Mouse (Mus musculus): Measurements from ENCODE around the gene Ifitm3. TPM values are rescaled to one million over a fixed set of nuclear protein-coding genes. Genes with fewer than 3 reads are reported as not detected.
"Not testable (repeated sequence)": the region's sequence is repeated elsewhere in the genome, so short reads cannot be mapped to it uniquely, and the experiment has no call there.

Gene Ifitm3
- total RNA-seq, 2 experiments from 2014 or later = 44.9 to 54.0 TPM

DNA sequence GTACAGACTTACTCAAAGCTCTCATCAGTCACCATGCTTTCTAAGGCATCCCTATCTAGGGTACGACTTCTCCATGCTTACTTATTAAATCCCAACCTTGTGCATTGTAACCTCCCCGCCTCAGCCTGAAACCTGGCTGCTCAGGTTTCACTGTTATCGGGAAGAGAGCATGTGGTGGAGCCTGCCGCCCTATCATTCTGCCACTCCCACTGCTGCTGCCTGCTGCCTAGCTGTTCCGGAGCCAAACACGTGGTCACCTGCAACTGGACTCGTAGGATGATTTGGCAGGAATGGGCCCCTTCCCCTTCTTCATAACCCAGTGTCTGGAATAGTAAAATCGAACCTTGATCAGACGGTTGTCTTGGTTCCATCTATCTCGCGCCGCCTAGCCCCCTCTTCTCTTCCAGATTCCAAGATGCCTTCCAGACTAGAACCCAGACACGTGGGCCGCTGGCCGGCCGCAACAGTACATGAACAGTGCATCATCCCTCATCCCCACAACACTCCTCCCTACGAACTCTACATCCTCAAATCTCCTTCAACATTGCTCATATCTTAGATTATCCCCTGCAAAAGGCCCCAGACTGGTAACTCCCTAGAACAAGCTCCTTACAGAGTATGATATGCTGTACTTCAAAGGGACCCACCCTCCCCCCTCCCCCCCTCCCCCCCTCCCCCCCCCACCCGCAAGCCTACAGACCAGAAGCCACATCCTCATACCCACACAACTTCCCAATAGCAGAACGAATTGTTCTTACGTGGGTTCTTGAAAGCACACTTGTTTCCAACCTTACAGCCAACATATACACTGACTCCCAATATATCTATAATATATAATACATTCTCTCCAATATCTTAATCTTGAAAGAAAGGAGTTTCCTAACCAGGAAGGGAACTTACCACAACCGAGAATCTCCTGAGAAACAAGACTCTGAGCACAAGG is 27.8 kb upstream of the Ifitm3 start:
- intact Hi-C loops (cut with DNase I; ENCODE audit: low total_unique reads) = no loop called here
- no peak for DNase-seq

DNA sequence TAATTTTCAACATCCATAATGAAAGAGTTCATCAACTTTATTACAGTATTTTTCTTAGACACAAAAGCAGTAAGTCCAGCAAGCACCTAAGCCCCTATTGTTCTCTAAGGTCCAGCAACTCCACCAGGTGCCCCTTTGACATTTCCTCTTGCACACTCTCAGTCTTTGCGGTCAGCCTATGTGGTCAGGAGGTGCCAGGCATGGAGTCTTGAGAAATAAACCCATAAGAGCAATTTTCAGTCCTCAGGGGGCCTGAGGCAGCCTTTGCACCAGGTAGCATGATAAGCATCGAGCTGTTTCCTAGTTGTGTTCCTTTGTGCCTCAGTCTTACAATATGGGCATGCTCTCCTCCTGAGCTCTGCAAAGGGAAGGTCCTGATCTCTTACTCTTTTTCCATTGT is 26.1 kb upstream of the Ifitm3 start:
- DNase-seq; intact Hi-C loops (cut with DNase I; ENCODE audit: low total_unique reads): not testable (repeated sequence)

DNA sequence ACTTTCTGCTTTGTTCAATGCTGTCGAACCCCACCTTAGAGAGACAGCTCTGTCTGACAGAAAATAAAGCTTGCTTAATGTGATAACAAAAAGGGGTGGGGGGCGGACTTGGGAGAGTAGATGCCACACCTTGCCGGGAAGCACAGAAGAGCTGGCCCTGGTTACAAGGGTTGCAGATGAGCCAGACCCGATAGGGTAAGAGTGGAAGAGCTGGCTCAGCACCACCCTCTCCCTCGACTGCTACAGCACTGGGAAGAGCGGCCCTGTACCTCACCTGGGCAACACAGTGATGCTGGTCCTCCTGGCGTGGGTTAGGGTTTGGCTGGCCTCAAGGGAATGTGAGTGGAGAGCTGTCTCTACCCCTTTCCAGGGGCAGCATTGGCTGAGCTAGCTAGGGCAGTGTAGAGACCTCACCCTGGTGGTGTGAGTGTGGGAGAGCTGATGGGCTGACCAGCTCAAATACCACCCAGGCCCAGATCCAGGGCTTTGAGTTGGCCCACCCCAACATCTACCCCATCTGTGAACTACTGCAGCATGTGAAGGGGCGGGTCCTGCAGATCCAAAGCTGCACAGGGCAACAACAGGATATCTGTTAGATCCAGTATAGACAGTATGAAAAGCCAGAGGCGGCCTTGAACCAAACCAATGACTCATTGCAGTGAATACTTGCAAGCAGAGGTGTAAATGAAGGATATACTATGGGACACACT is 22.0 kb upstream of the Ifitm3 start:
- DNase-seq = no peak
- intact Hi-C loops (cut with DNase I; ENCODE audit: low total_unique reads) = no loop called here

DNA sequence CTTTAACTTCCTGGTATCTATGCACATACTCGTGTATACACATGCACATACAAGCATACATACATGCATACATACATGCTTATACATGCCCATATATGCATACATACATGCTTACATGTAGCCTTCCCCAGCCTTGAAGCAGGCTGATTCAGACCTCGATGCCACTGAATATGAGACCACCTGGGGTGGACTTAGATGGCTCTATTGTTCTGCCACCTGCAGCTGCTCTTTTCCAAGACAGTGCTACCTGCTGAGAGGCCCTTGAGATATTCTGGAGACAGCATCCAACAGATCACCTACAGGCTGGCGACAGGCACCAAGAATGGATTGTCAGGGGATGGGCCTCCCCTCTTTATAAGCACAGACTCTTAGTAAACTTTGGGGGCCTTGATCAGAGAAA is 19.8 kb upstream of the Ifitm3 start:
- no peak for DNase-seq
- intact Hi-C loops (cut with DNase I; ENCODE audit: low total_unique reads) = no loop called here

DNA sequence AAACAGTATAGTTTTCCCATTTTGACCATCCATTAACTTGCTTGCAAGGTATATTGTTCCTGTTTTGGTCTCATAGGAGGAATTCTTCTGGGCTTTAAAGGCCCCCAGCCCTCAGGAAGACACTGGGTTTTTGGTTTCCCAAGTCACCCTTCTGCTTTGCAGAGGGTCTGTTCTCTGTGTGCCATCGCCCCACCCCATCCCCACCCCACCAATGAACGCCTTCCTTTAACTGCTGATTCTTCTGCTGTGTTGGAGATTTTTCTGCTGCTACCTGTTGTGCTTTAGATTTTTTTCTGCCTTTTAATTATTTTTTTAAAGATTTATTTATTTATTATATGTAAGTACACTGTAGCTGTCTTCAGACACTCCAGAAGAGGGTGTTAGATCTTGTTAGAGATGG is 18.3 kb upstream of the Ifitm3 start, which contains the start of gene Gm17387:
TSS of gene Gm17387 (plus strand) at position 301 of the 400 bp plus-strand sequence.
- DNase-seq = no peak
- intact Hi-C loops (cut with DNase I; ENCODE audit: low total_unique reads) = no loop called here

DNA sequence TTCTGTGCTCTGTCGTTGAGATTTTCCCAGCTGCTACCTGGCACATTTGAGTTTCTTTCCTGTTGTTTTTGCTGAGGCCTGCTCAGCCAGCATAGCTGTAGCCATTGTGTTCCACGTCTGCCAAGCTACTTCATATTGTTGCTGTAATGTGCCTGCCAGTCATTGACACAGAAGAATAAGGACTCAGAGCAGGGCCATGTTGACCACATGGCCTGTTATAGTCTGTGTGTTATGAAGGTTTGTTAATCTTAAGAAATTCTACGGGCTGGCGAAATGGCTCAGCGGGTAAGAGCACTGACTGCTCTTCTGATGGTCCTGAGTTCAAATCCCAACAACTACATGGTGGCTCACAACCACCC is 16.1 kb upstream of the Ifitm3 start:
- DNase-seq = no peak
- intact Hi-C loops (cut with DNase I; ENCODE audit: low total_unique reads) = no loop called here

DNA sequence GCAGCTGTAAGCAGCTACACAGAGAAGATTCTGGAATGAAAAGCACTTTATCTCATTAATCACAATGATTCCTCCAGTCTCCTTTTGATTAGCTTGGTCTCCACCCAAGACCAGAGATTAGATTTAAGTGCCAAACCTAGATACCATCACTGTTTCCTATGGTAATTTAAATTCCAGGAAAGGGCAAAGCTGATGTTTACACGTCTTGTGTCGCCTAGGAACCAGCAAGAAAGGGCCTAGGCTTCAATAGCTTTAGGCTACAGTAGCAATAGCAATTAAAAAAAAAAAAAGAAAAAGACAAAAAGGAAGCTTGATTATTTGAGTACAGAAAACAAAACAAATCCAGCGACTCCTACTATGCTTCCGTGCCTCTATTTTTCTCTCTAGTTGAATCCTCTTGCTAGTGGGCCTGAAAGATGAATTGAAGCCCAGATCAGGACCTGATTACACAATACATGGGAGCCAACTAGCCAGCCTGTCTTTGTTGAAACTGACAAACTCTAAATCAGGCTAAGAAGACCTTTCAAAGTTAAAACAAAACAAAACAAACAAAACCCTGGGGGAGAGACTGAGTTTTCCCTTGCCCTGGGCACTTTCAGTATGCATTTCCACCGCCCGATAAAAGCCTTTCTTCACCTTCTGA is 15.6 kb upstream of the Ifitm3 start:
- DNase-seq = no peak
- intact Hi-C loops (cut with DNase I; ENCODE audit: low total_unique reads) = no loop called here

DNA sequence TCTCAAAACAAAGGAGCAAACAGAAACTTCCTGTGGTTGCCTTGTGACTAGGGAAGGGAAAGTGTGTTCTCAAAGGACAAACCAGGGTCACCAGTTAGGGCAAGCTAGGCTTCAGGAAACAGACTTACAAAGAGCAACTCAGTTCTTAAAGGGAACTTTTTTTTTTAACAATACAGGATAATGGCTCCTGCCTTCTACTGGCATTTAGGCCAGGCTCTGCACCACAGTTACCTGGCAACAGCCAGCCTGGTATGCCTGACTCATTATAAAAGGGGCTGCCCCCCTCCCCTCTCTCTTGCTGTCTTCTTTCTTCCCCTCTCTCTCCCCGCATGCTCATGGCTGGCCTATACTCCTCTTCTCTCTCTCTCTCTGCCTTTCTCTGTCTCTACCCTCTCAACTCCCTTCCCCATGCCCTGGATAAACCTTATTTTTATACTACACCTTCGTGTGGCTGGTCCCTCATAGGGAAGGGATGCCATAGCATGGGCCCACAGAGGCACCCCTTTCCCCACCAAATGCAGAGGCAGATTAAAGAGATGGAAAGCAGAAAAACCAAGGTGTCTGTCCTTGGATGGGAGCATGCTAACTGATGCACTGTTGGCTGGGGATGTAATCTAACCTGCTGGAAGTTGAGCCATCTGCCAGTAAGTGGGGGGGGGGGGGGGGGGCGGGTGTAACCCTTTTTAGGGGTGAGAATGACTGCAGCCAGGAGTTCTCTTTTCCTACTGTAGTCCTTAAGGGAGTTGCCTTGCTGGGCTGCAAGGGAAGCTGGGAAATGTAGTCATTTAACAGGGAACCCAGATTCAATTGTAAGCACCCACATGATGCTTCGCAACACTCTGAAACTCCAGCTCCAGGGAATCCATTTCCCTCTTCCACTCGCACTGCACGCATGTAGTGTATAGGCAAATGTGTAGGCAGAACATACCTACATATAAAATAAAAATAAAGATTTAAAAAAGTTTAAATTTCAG is 14.6 kb upstream of the Ifitm3 start:
- no peak for DNase-seq
- intact Hi-C loops (cut with DNase I; ENCODE audit: low total_unique reads) = no loop called here

DNA sequence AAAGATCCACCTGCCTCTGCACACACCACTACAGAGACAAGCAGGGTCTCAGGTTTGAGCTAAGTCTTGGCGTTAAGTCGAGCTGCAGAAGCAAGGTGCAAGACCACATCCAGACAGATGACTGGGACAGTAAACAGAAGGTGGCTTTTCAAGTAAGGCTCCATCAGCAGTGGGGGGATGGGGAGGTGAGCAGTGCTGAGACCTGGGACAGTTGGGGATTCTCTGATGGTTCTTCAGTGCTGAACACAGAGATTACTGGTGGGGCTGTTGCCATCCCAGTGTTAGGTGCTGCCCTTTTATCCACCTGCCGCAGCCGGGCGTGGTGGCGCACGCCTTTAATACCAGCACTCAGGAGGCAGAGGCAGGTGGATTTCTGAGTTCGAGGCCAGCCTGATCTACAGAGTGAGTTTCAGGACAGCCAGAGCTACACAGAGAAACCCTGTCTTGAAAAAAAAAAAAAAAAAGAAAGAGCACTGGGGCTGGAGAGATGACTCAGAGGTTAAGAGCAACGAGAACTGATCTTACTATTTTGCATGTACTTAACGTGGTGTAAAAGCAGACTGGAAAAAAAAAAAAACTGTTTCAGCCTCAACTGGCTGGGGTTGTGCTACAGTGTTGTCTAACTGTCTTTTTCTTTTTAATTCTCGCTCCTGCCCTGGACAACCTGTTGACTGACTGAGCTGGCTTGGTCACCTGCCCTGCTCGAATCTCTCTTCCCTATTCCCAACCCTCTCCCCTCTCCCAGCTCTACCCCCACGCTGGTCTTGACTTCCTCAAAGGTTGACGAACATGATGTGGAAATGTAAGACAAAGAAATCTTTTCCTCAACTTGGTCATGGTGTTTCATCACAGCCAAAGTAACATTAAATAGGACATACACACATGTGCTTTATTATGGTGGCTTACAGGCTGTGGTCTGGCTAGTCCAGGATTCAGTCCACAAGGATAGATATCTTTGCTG is 11.2 kb upstream of the Ifitm3 start:
- DNase-seq = no peak
- intact Hi-C loops (cut with DNase I; ENCODE audit: low total_unique reads) = no loop called here

DNA sequence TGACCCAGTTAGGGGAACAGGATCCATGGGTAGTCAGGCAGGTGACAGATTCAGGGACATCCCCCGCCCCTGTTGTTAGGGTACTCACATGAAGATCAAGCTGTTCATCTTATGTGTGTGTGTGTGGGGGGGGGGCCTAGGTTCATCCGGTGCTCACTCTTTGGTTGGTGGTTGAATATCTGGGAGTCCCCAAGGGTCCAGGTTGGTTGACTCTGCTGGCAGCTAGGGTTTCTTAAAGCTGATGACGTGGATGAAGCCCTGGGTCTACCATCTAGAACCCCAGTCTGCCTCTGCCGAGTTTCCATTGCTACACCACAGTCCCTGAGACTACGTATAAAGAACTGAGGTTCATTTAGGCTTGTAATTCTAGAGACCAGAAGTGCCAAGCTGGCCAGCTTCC is 8.5 kb upstream of the Ifitm3 start:
- no peak for DNase-seq

DNA sequence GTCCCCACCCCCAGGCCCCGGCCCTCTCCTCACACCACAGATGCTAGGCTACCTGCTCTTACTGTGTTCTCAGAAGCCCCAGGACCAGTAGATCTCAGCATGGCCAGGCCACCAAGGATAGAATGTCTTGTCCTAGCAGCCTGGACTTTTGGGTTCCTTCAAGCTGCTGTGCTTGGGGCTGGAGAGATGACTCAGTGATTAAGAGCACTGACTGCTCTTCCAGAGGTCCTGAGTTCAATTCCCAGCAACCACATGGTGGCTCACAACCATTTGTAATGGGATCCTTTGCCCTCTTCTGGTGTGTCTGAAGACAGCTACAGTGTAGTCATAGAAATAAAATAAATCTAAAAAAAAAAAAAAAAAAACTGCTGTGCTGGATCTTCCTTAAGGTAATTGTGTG is 7.3 kb upstream of the Ifitm3 start, which contains the start of gene Ifitm6:
TSS of gene Ifitm6 (minus strand) at position 101 of the 400 bp plus-strand sequence.
- DNase-seq; intact Hi-C loops (cut with DNase I; ENCODE audit: low total_unique reads): not testable (repeated sequence)

More for the DNA sequence above, 8.5 kb upstream of the Ifitm3 start:
- intact Hi-C loops (cut with DNase I; ENCODE audit: low total_unique reads) = no loop called here

DNA sequence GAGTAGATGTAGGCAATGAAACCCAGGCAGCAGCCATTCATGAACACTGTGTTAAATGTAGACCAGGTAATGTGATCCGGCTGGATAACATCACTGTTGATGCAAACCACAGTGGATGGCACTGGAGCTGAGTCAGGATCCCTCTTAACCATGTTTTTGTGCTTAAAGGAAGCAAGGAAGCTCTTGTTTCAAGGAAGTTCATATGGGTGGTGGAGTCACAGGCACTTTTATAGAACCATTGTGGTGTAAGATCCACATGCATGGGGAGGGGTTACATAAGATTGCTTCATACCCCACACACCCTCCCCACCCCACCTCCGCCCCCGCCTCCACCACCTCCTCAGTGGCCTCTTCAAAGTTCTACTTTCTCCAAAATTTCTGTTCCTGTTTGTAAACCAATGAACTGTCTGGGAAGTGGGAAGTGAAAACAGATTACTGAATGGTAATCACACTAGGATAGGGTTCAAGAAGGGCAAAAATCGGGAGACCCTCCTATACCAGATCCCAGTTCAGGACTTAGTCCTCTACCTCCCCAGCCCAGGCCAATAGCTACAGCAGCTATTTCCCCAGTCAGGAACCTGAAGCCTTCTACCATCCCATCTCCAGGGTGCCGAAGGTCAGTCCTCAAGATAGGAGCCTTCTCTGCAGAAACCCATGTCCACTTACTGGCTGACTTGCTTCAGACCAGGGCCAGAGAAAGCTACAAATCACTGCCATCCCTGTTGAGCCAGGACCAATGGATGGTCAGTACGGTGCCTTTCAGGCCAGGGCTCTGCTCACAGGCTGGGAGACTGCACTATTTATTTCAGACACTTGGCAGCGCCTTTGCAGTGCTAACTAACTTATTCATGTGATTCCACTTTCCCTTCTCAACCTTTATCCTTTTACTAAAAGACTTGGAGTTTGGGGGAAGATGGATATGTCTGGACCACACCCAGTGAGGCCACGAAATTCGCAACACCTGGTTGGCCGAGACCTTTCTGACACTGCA is 6.4 kb upstream of the Ifitm3 start:
- intact Hi-C loops (cut with DNase I; ENCODE audit: low total_unique reads) = no loop called here
- DNase-seq = no peak

DNA sequence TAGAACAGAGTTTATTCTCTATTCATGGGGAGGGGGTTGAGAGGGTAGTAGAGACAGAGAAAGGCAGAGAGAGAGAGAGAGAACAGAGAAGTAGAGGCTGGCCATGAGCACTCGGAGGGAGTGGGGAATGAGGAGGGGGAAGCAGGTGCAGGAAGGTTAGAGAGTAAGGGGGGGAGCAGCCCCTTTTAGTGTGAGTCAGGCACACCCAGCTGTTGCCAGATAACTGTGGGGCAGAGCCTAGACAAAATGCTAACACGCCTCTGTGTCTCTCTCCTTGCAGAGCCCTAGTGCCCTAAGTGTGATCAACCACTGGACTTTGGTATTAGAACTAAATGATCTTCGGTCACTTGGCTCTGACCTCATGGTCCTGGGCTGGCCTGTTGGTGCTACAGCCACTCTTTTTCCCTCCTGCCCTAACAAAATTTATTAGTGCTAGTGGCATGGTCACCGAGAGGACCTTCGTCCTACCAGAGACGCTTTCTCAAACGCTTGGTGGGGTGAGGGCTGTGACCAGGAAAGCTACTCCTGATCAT is 734 bp upstream of the Ifitm3 start:
- intact Hi-C loops (cut with DNase I; ENCODE audit: low total_unique reads) = no loop called here
- DNase-seq = no peak

DNA sequence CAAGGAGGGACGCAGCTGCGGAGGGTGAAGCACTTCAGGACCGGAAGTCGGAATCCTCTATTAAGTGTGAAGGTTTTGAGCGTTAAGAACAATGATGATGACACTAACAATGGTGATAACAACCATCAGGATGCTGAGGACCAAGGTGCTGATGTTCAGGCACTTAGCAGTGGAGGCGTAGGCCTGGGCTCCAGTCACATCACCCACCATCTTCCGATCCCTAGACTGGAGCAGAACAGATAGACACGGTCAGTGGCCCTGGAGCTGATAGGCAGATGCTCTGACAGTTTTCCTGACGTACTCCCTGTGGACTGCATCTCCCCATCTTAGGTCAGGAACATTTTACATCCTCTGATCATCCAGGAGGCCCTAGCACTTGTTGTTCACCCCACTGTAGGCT is 905 bp downstream of the Ifitm3 start:
- no peak for DNase-seq
- intact Hi-C loops (cut with DNase I; ENCODE audit: low total_unique reads) = loop anchor here (5.0 kb wide), 1 partner anchor 38 kb away; no protein-coding TSS in a partner anchor

DNA sequence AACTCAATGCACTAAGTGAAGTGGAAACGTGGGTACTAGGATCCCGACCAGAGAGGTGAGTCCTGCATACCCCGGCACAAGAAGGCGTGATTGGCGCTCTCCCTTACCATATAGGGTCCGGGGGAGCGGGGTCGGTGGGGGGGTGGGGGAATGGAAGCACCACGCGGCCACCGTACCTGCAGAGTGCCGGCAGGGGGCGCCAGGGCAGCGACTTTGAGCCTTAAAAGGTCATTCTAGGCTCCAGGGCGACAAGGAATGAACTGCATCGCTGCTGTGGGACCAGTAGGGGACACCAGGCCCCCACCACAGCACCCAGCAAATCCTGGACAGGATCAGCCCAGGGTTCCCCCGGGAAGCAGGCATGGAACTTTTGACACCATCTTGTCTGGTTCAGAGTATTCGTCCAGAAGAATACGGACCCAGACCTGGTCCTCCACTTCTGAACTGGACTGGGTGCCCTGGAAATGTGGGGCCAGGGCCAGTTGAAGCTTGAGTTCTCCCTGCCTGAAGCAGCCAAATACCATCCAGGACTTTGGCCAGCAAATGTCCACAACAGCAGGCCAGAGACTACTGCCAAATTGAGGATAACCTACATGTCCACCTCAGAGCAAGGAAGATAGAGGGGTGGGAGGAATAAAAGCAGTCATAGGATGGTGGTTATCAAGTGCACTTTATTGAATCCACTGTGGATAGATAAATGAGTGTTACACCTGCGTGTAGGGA is 1.5 kb downstream of the Ifitm3 start:
- intact Hi-C loops (cut with DNase I; ENCODE audit: low total_unique reads) = loop anchor here (5.0 kb wide), 1 partner anchor 38 kb away; no protein-coding TSS in a partner anchor
- peak; percentile 86 for DNase-seq

DNA sequence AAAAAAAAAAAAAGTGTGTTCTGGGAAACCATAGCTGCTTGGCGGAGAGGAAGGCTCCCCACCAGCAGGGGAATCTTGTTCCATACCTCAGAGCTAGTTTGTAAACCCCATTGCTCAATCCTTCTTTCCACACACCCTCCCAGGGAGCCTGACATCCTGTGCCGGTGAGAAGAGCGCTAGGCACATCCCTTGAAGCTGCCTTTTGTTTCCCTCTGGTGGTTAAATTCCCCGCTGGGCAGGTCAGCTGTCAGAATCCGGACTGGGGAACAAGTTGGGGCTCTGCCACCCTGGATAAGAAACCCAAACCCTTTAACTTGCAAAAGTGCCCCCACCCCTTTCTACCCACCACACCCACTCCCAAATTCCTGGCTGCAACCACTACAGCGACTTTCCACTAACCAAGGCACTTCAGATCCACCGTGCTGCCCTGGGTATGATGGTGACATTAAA is 2.2 kb downstream of the Ifitm3 start:
- intact Hi-C loops (cut with DNase I; ENCODE audit: low total_unique reads) = loop anchor here (5.0 kb wide), 1 partner anchor 39 kb away; no protein-coding TSS in a partner anchor

More for the DNA sequence above, 2.2 kb downstream of the Ifitm3 start:
- peak; percentile 19 for DNase-seq

Measured in gastrocnemius, postnatal 14 days (tissue).